In the genomic region with DNA sequence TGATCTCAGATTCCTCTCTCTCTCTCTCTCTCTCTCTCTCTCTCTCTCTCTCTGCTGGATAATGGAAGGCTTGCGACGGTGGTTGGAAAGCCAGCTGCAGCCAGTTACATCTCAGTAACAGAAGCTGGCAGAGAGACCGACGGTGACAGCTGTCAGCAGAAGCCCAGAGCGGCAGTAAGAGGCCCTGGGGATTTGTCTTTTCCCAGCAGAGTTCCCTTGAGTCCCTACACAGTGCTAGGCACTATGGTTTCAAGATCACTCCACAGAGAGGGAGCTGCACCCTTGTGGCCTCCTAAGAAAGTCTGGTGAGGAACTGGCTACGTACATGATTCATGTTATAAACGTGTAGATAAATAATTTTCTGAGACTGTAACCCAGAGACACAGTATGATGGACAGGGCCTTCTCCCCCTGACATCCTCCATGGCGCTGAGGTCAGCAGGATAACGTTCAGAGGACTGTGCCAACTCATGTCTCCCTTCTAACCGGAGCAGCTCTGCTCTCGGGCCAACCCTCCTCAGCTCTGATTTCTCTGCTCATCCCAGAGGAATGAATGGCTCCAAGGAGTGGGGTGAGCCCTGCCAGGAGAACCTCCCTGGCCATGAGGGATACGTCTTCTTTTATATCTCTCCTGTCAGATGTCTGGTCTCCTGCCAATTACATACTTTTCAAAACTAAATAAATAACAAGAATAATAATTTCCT, we compare ENCODE assay signal across 9 mouse cellular contexts.
DNase-seq lines count a peak whose midpoint lies in the region; ATAC-seq and TF ChIP-seq lines count a peak whose summit lies in the region.
"Had no signal": no experiment of that assay in that cellular context is flagged by ENCODE, and none has a peak within 500 bp of the region (broad histone marks: within the 10 kb centered on the region; RNA-seq: fewer than 3 reads in every experiment).

No protein-coding gene starts in this region.

- WGBS in kidney, embryonic 15.5 days, result 30% methylated on average over 12 of the region's 12 CpGs
- 33% methylated on average over 12 of the region's 12 CpGs for WGBS in heart, postnatal 0 days
- 40% methylated on average over 12 of the region's 12 CpGs for WGBS in midbrain, embryonic 16.5 days

- no peak overlapping the region for H3K9ac ChIP-seq in kidney, embryonic 15.5 days
- H3K9ac ChIP-seq in heart, postnatal 0 days (replicated peaks; ENCODE audit: low read depth, low read length), result no peak overlapping the region
- no peak overlapping the region for H3K9ac ChIP-seq in midbrain, embryonic 16.5 days (ENCODE audit: low read depth, low read length)

- no peak overlapping the region for H3K4me2 ChIP-seq in kidney, embryonic 15.5 days
- no peak overlapping the region for H3K4me2 ChIP-seq in heart, postnatal 0 days (ENCODE audit: low read depth, low read length)
- H3K4me2 ChIP-seq in myocyte (ENCODE audit: low read depth), result peak overlapping the region; percentile 45
- no peak overlapping the region for H3K4me2 ChIP-seq in midbrain, embryonic 16.5 days (ENCODE audit: low read length)

- 0 out of 2 replicates have a peak, but pooled peaks have one; percentile 52 for ATAC-seq in kidney, embryonic 15.5 days (replicated peaks; ENCODE audit: low FRiP score)
- ATAC-seq in heart, postnatal 0 days (ENCODE audit: insufficient read depth, low read depth), result peak; percentile 62
- no peak for ATAC-seq in midbrain, embryonic 16.5 days

- no peak for TF ChIP-seq POLR2A in myocyte (IDR thresholded peaks at IDR 0.05; ENCODE audit: insufficient read length, low read depth)

- H3K27me3 ChIP-seq in kidney, embryonic 15.5 days, result 0 out of 2 replicates have a peak, but pooled peaks cover 4% of the 10 kb centered on the region
- no peaks in the 10 kb centered on the region for H3K27me3 ChIP-seq in heart, postnatal 0 days (ENCODE audit: control insufficient read depth, insufficient read depth, low read length)
- no peaks in the 10 kb centered on the region for H3K27me3 ChIP-seq in myocyte (ENCODE audit: control insufficient read depth, insufficient read depth, insufficient read length)
- no peaks in the 10 kb centered on the region for H3K27me3 ChIP-seq in midbrain, embryonic 16.5 days (ENCODE audit: control insufficient read depth, insufficient read depth, low read depth, low read length)

- no peak for TF ChIP-seq EP300 in heart, postnatal 0 days (IDR thresholded peaks at IDR 0.05; ENCODE audit: low read depth)

- no peaks in the 10 kb centered on the region for H3K79me2 ChIP-seq in myocyte (ENCODE audit: control insufficient read depth, insufficient read depth)

- TF ChIP-seq CTCF in heart, postnatal 0 days (IDR thresholded peaks at IDR 0.05; ENCODE audit: low read depth), result no peak

- H3K27ac ChIP-seq in kidney, embryonic 15.5 days, result peak overlapping the region; percentile 19; the same call in 1 of the 2 replicates
- peak overlapping the region; percentile 13; the same call in 1 of the 2 replicates for H3K27ac ChIP-seq in heart, postnatal 0 days (ENCODE audit: low read depth)
- no peak overlapping the region for H3K27ac ChIP-seq in midbrain, embryonic 16.5 days (ENCODE audit: low read length)
- H3K27ac ChIP-seq: left cerebral cortex, adult 2 months had no signal

- peak; percentile 4 to 35 for DNase-seq in adrenal gland, adult (ENCODE audit: inconsistent age in 2 of 2, low spot score in 1 of 2)
- DNase-seq in adrenal gland, adult 8-10 months, result no peak
- DNase-seq in kidney, adult 8-10 months, result no peak
- peak; percentile 46 for DNase-seq in heart, postnatal 0 days (ENCODE audit: low spot score)
- no peak for DNase-seq in cerebellum, adult 9-10 months

- H3K4me1 ChIP-seq in kidney, embryonic 15.5 days, result peaks cover 39% of the 10 kb centered on the region
- H3K4me1 ChIP-seq in heart, postnatal 0 days (ENCODE audit: control insufficient read depth, insufficient read depth), result no peaks in the 10 kb centered on the region
- H3K4me1 ChIP-seq in midbrain, embryonic 16.5 days (ENCODE audit: control insufficient read depth, insufficient read depth, low read length), result peaks cover 10% of the 10 kb centered on the region

- H3K4me3 ChIP-seq in kidney, embryonic 15.5 days (replicated peaks), result no peak overlapping the region
- no peak overlapping the region for H3K4me3 ChIP-seq in heart, postnatal 0 days (ENCODE audit: low read depth, low read length)
- H3K4me3 ChIP-seq in myocyte, result no peak overlapping the region
- no peak overlapping the region for H3K4me3 ChIP-seq in midbrain, embryonic 16.5 days (ENCODE audit: low read depth, low read length)
- H3K4me3 ChIP-seq: left cerebral cortex, adult 2 months had no signal

- no peaks in the 10 kb centered on the region for H3K36me3 ChIP-seq in kidney, embryonic 15.5 days
- H3K36me3 ChIP-seq in heart, postnatal 0 days (replicated peaks; ENCODE audit: control insufficient read depth, insufficient read depth, low read length), result no peaks in the 10 kb centered on the region
- no peaks in the 10 kb centered on the region for H3K36me3 ChIP-seq in myocyte (ENCODE audit: control insufficient read depth, insufficient read depth)
- no peaks in the 10 kb centered on the region for H3K36me3 ChIP-seq in midbrain, embryonic 16.5 days (ENCODE audit: control insufficient read depth, insufficient read depth, low read length)

- no peak overlapping the region for H3ac ChIP-seq in myocyte (ENCODE audit: control insufficient read depth, insufficient read length)

- H3K9me3 ChIP-seq in kidney, embryonic 15.5 days (replicated peaks), result no peaks in the 10 kb centered on the region
- H3K9me3 ChIP-seq in heart, postnatal 0 days (replicated peaks; ENCODE audit: control insufficient read depth, low read length), result no peaks in the 10 kb centered on the region
- no peaks in the 10 kb centered on the region for H3K9me3 ChIP-seq in midbrain, embryonic 16.5 days (replicated peaks; ENCODE audit: control insufficient read depth, low read length, poor library complexity, severe bottlenecking)

TF ChIP-seq in myocyte, 11 proteins besides CTCF, POLR2A, EP300 and RAD21:
- TF ChIP-seq POLR2AphosphoS2 (IDR thresholded peaks at IDR 0.05; ENCODE audit: insufficient read length, low read depth) (no peak), MYOG (IDR thresholded peaks at IDR 0.05; ENCODE audit: control insufficient read depth in 1 of 3, insufficient read depth in 1 of 3, insufficient read length in 2 of 3, low read depth in 2 of 3) (peak in 1 of 3 experiments; percentile 24), TCF3 (IDR thresholded peaks at IDR 0.05; ENCODE audit: insufficient read length, low read depth) (no peak), MYOD1 (IDR thresholded peaks at IDR 0.05; ENCODE audit: control insufficient read depth in 1 of 3, insufficient read length in 2 of 3, low read depth in 2 of 3) (peak; percentile 34 to 54 (median 42))

Comparison
In these comparisons a context has a peak if more than half of its experiments do, and no peak if none do; other contexts are left out.
1. DNase-seq: peak in adrenal gland, adult (2 of 2) and heart, postnatal 0 days (single experiment); none in adrenal gland, adult 8-10 months (single experiment), kidney, adult 8-10 months (0 of 2) and cerebellum, adult 9-10 months (single experiment).